Mouse (Mus musculus) limb, embryonic 14.5 days (tissue): ENCODE results near the gene Svs1. TPM values are rescaled to one million over a fixed set of nuclear protein-coding genes. Genes with fewer than 3 reads are reported as not detected.
A peak's percentile ranks its signal among the peaks of the same experiment; 100 is the strongest.

Experiments
- ATAC-seq: fragments of 200-750 bp; cut with Nextera tagmentation; 2 replicates; pipeline ENCODE4 v1.8.0; 2017; ENCODE audit warnings: low read depth, moderate number of reproducible peaks, moderate TSS enrichment; ENCODE audit not compliant: low FRiP score
- DNase-seq: peaks from one replicate; pipeline ENCODE4 v3.0.0-alpha.2; 2015; ENCODE audit warnings: low spot score
- H3K27ac ChIP-seq: fragments of 300-500 bp; sonication (generic); replicated peaks from 2 replicates; pipeline ENCODE4 v1.5.1; 2014; ENCODE audit warnings: low read depth, mild to moderate bottlenecking, low read length, moderate library complexity, mixed read lengths
- H3K27me3 ChIP-seq: fragments of 300-500 bp; sonication (generic); 2 replicates; pipeline ENCODE4 v1.6.1; 2014; ENCODE audit warnings: low read length, mixed read lengths; ENCODE audit not compliant: control insufficient read depth, insufficient read depth
- H3K36me3 ChIP-seq: fragments of 300-500 bp; sonication (generic); 2 replicates; pipeline ENCODE4 v1.6.1; 2014; ENCODE audit warnings: mild to moderate bottlenecking, low read length, moderate library complexity, mixed read lengths; ENCODE audit not compliant: control insufficient read depth, insufficient read depth
- H3K4me1 ChIP-seq: fragments of 300-500 bp; sonication (generic); 2 replicates; pipeline ENCODE4 v1.6.1; 2014; ENCODE audit warnings: antibody characterized with exemption, low read length, mixed read lengths; ENCODE audit not compliant: control insufficient read depth, insufficient read depth
- H3K4me2 ChIP-seq: fragments of 300-500 bp; sonication (generic); replicated peaks from 2 replicates; pipeline ENCODE4 v1.6.1; 2014; ENCODE audit warnings: low read depth, mild to moderate bottlenecking, low read length, moderate library complexity; ENCODE audit not compliant: severe bottlenecking
- H3K4me3 ChIP-seq: fragments of 300-500 bp; sonication (generic); replicated peaks from 2 replicates; pipeline ENCODE4 v1.5.1; 2014; ENCODE audit warnings: low read length
- H3K9ac ChIP-seq: fragments of 300-500 bp; sonication (generic); 2 replicates; pipeline ENCODE4 v1.6.1; 2014; ENCODE audit warnings: mild to moderate bottlenecking, low read depth, low read length, moderate library complexity; ENCODE audit not compliant: severe bottlenecking
- H3K9me3 ChIP-seq: fragments of 300-500 bp; sonication (generic); 2 replicates; pipeline ENCODE4 v1.6.1; 2016; ENCODE audit warnings: low read length; ENCODE audit not compliant: control insufficient read depth
- POLR2A ChIP-seq: fragments of 200-500 bp; IDR thresholded peaks from 2 replicates; pipeline ENCODE4 v1.8.0; 2012; ENCODE audit warnings: inconsistent platforms, mild to moderate bottlenecking, moderate library complexity, borderline replicate concordance; ENCODE audit not compliant: insufficient read depth, insufficient read length; ENCODE audit errors: extremely low read depth
- WGBS: fragments of 180-500 bp; shearing (Covaris S2); extraction: QIAGEN DNeasy Blood & Tissue Kit; methylation state at CpG from one replicate; pipeline ENCODE4 v1.1.7; 2014; 5-methylcytosine and 5-hydroxymethylcytosine counted together
- polyA plus RNA-seq, 2 experiments: library from polyadenylated mRNA; depleted of rRNA in 1 of 2; stranded (reverse) in 1 of 2; unstranded in 1 of 2; fragments of >200 nt; fragmentation: Nextera tagmentation in 1 of 2; extraction: Ambion mirVana in 1 of 2; gene quantifications; 2 replicates each; pipeline versions ENCODE4 v1.2.1 to v1.2.3; 2012 to 2014

Svs1 gene
- polyA plus RNA-seq, 2 experiments = not detected

- Histone ChIP-seq H3K27me3 (no peaks in the 10 kb centered on the region), H3K4me1 (peaks cover 5% of the 10 kb centered on the region), H3K9me3 (no peaks in the 10 kb centered on the region), H3K27ac (no peak overlapping the region), H3K4me3 (no peak overlapping the region), H3K36me3 (no peaks in the 10 kb centered on the region), H3K9ac (no peak overlapping the region), H3K4me2 (no peak overlapping the region)
- 70% methylated on average over 12 of the region's 12 CpGs for WGBS
- TF ChIP-seq POLR2A = no peak
- no peak for ATAC-seq
- no peak for DNase-seq
Measured at GRCm38 (mm10) chr6:49037268-49037662, 50.6 kb downstream of the Svs1 start.

- peaks cover 5% of the 10 kb centered on the region for H3K4me1 ChIP-seq
- 17% methylated on average over 18 of the region's 18 CpGs for WGBS
- peak overlapping the region; percentile 38 for H3K9ac ChIP-seq
- H3K27me3 ChIP-seq = no peaks in the 10 kb centered on the region
- no peaks in the 10 kb centered on the region for H3K36me3 ChIP-seq
- DNase-seq (peak; percentile 80), ATAC-seq (0 out of 2 replicates have a peak, but pooled peaks have one; percentile 41)
- no peak for TF ChIP-seq POLR2A
- no peaks in the 10 kb centered on the region for H3K9me3 ChIP-seq
- H3K4me2 ChIP-seq = peak overlapping the region; percentile 44
- peak overlapping the region; percentile 32 for H3K4me3 ChIP-seq
- no peak overlapping the region for H3K27ac ChIP-seq
Measured at GRCm38 (mm10) chr6:49039470-49040180, 53.0 kb downstream of the Svs1 start.

Other genes with a start within 250 kb of the Svs1 start
- 4.0 TPM in 2 replicates for gene Gimap1, start 247.8 kb upstream of the Svs1 start, polyA plus RNA-seq (2012; rRNA removed)
- 10.9 and 11.9 TPM in 2 replicates for gene Gimap1, start 247.8 kb upstream of the Svs1 start, polyA plus RNA-seq (2014; fragmentation: Nextera tagmentation; extraction: Ambion mirVana)
- gene Gimap5, start 240.7 kb upstream of the Svs1 start, polyA plus RNA-seq (2012; rRNA removed) = 3.5 and 3.7 TPM in 2 replicates
- 3.8 and 4.9 TPM in 2 replicates for gene Gimap5, start 240.7 kb upstream of the Svs1 start, polyA plus RNA-seq (2014; fragmentation: Nextera tagmentation; extraction: Ambion mirVana)
- gene Gimap3, start 216.0 kb upstream of the Svs1 start, polyA plus RNA-seq (2012; rRNA removed) = not detected in 2 replicates
- gene Gimap3, start 216.0 kb upstream of the Svs1 start, polyA plus RNA-seq (2014; fragmentation: Nextera tagmentation; extraction: Ambion mirVana) = not detected in 2 replicates
- 49.7 and 61.3 TPM in 2 replicates for gene Tmem176a, start 145.9 kb upstream of the Svs1 start, polyA plus RNA-seq (2012; rRNA removed)
- gene Tmem176a, start 145.9 kb upstream of the Svs1 start, polyA plus RNA-seq (2014; fragmentation: Nextera tagmentation; extraction: Ambion mirVana) = 80.7 and 90.9 TPM in 2 replicates
- 227 and 235 TPM in 2 replicates for gene Tmem176b, start 145.4 kb upstream of the Svs1 start, polyA plus RNA-seq (2012; rRNA removed)
- 232 and 255 TPM in 2 replicates for gene Tmem176b, start 145.4 kb upstream of the Svs1 start, polyA plus RNA-seq (2014; fragmentation: Nextera tagmentation; extraction: Ambion mirVana)
- 0.08 and 0.34 TPM in 2 replicates for gene Aoc1, start 114.0 kb upstream of the Svs1 start, polyA plus RNA-seq (2012; rRNA removed)
- gene Aoc1, start 114.0 kb upstream of the Svs1 start, polyA plus RNA-seq (2014; fragmentation: Nextera tagmentation; extraction: Ambion mirVana) = not detected in 2 replicates
- 0.04 TPM in 1 of 2 replicates, not detected in the other for gene 1600015I10Rik, start 57.0 kb upstream of the Svs1 start, polyA plus RNA-seq (2012; rRNA removed)
- not detected in 2 replicates for gene 1600015I10Rik, start 57.0 kb upstream of the Svs1 start, polyA plus RNA-seq (2014; fragmentation: Nextera tagmentation; extraction: Ambion mirVana)
- not detected in 2 replicates for gene Doxl2, start 11.9 kb upstream of the Svs1 start, polyA plus RNA-seq (2012; rRNA removed)
- gene Doxl2, start 11.9 kb upstream of the Svs1 start, polyA plus RNA-seq (2014; fragmentation: Nextera tagmentation; extraction: Ambion mirVana) = not detected in 2 replicates
- 2.7 and 5.0 TPM in 2 replicates for gene Gpnmb, start 49.7 kb downstream of the Svs1 start, polyA plus RNA-seq (2012; rRNA removed)
- 1.3 and 1.9 TPM in 2 replicates for gene Gpnmb, start 49.7 kb downstream of the Svs1 start, polyA plus RNA-seq (2014; fragmentation: Nextera tagmentation; extraction: Ambion mirVana)
- 21.9 and 27.4 TPM in 2 replicates for gene Malsu1, start 86.9 kb downstream of the Svs1 start, polyA plus RNA-seq (2012; rRNA removed)
- 72.1 and 72.9 TPM in 2 replicates for gene Malsu1, start 86.9 kb downstream of the Svs1 start, polyA plus RNA-seq (2014; fragmentation: Nextera tagmentation; extraction: Ambion mirVana)
- gene Igf2bp3, start 228.1 kb downstream of the Svs1 start, polyA plus RNA-seq (2012; rRNA removed) = 28.4 and 34.6 TPM in 2 replicates
- 60.8 and 71.0 TPM in 2 replicates for gene Igf2bp3, start 228.1 kb downstream of the Svs1 start, polyA plus RNA-seq (2014; fragmentation: Nextera tagmentation; extraction: Ambion mirVana)